Mouse (Mus musculus) megakaryocyte, adult 5-6 weeks (primary cell): ENCODE measurements around the gene Gm853. TPM values are rescaled to one million over a fixed set of nuclear protein-coding genes. Genes with fewer than 3 reads are reported as not detected.

Experiments used
- total RNA-seq, 2 experiments: library from RNA; stranded (forward) in 1 of 2; stranded (reverse) in 1 of 2; fragments of 153-499, 151-499 nt in 1 of 2; fragments of 221-1000, 200-1000 nt in 1 of 2; gene quantifications; 2 replicates each; pipeline versions ENCODE4 v1.2.3 to v1.2.4; 2015 to 2017

The Gm853 gene
- total RNA-seq, 2 experiments from 2014 or later, result not detected

Other genes starting within 250 kb of the Gm853 start
- not detected in 2 replicates for gene Adgrb2, start 237.5 kb downstream of the Gm853 start, total RNA-seq (2015)
- 0.04 and 1.9 TPM in 2 replicates for gene Adgrb2, start 237.5 kb downstream of the Gm853 start, total RNA-seq (2017)
- gene Col16a1, start 174.6 kb downstream of the Gm853 start, total RNA-seq (2015), result not detected in 2 replicates
- gene Col16a1, start 174.6 kb downstream of the Gm853 start, total RNA-seq (2017), result not detected in 2 replicates
- gene Pef1, start 119.8 kb downstream of the Gm853 start, total RNA-seq (2015), result 53.1 TPM in 2 replicates
- 12.3 and 18.0 TPM in 2 replicates for gene Pef1, start 119.8 kb downstream of the Gm853 start, total RNA-seq (2017)
- not detected in 2 replicates for gene Hcrtr1, start 83.0 kb downstream of the Gm853 start, total RNA-seq (2015)
- gene Hcrtr1, start 83.0 kb downstream of the Gm853 start, total RNA-seq (2017), result not detected in 2 replicates
- 11.4 and 12.3 TPM in 2 replicates for gene Tinagl1, start 47.3 kb downstream of the Gm853 start, total RNA-seq (2015)
- 8.3 and 13.7 TPM in 2 replicates for gene Tinagl1, start 47.3 kb downstream of the Gm853 start, total RNA-seq (2017)
- gene Serinc2, start 56.8 kb upstream of the Gm853 start, total RNA-seq (2015), result 0.16 and 0.27 TPM in 2 replicates
- gene Serinc2, start 56.8 kb upstream of the Gm853 start, total RNA-seq (2017), result not detected in 2 replicates
- not detected in 2 replicates for gene Fabp3, start 86.2 kb upstream of the Gm853 start, total RNA-seq (2015)
- 0.28 and 0.33 TPM in 2 replicates for gene Fabp3, start 86.2 kb upstream of the Gm853 start, total RNA-seq (2017)
- gene Gm10570, start 86.3 kb upstream of the Gm853 start, total RNA-seq (2015), result not detected in 2 replicates
- not detected in 2 replicates for gene Gm10570, start 86.3 kb upstream of the Gm853 start, total RNA-seq (2017)
- 13.9 and 15.0 TPM in 2 replicates for gene Zcchc17, start 137.5 kb upstream of the Gm853 start, total RNA-seq (2015)
- gene Zcchc17, start 137.5 kb upstream of the Gm853 start, total RNA-seq (2017), result 52.1 and 68.3 TPM in 2 replicates
- gene Snrnp40, start 137.7 kb upstream of the Gm853 start, total RNA-seq (2015), result 49.8 and 50.6 TPM in 2 replicates
- gene Snrnp40, start 137.7 kb upstream of the Gm853 start, total RNA-seq (2017), result 52.9 and 54.7 TPM in 2 replicates